Mouse (Mus musculus): Measurements from ENCODE around the gene Dhh. TPM values are rescaled to one million over a fixed set of nuclear protein-coding genes. Genes with fewer than 3 reads are reported as not detected.

Dhh gene
- total and polyA plus RNA-seq, 3 experiments: not detected

GRCm38 (mm10) chr15:98843595-98844223 lies 54.6 kb downstream of the Dhh start:
- no peak overlapping the region for H3K9ac ChIP-seq (ENCODE audit: insufficient read depth, low read depth)
- dilution Hi-C loops (cut with MboI; ENCODE audit: extremely low pct_ligation_motif_present, extremely low pct_unique_long_range_greater_than_20kb, low sequenced_read_pairs): no loop called here

More at GRCm38 (mm10) chr15:98843595-98844223, 54.6 kb downstream of the Dhh start:
- H3K4me3 ChIP-seq (replicated peaks in 1 of 3; ENCODE audit: low read depth in 2 of 3, low read length in 2 of 3, poor library complexity in 1 of 3): no peak overlapping the region
- H3K27ac ChIP-seq (ENCODE audit: insufficient read depth, low read depth): no peak overlapping the region
- peaks cover 5% of the 10 kb centered on the region; the same call in 1 of the 2 replicates for H3K79me2 ChIP-seq (replicated peaks; ENCODE audit: control insufficient read depth, extremely low read depth, insufficient read depth, poor library complexity, severe bottlenecking)
- no peaks in the 10 kb centered on the region for H3K27me3 ChIP-seq (replicated peaks)
- TF ChIP-seq MAX (IDR thresholded peaks at IDR 0.05; ENCODE audit: low read length) (no peak), NELFE (IDR thresholded peaks at IDR 0.05; ENCODE audit: low read depth, low read length) (no peak), JUND (conservative IDR thresholded peaks at IDR 0.05; ENCODE audit: low read depth, low read length) (no peak), MAFK (IDR thresholded peaks at IDR 0.05; ENCODE audit: insufficient replicate concordance, low read length) (no peak), USF2 (conservative IDR thresholded peaks at IDR 0.05; ENCODE audit: low read depth, low read length) (no peak), MEF2A (IDR thresholded peaks at IDR 0.05; ENCODE audit: borderline replicate concordance, low read depth, low read length) (no peak), TCF12 (IDR thresholded peaks at IDR 0.05; ENCODE audit: low read depth, low read length) (no peak)
- no peaks in the 10 kb centered on the region for H3K4me1 ChIP-seq (ENCODE audit: control insufficient read depth in 1 of 2, insufficient read depth in 2 of 2)
- no peak overlapping the region for H3K4me2 ChIP-seq (ENCODE audit: insufficient read depth, low read depth, poor library complexity, severe bottlenecking)
- in situ Hi-C loops (cut with MboI; ENCODE audit: low pct_ligation_motif_present, low pct_unique_long_range_greater_than_20kb, low sequenced_read_pairs): no loop called here
- no peak for DNase-seq (ENCODE audit: extremely low read depth)
- H3K36me3 ChIP-seq (replicated peaks in 1 of 2; ENCODE audit: control insufficient read depth in 1 of 2, insufficient read depth in 1 of 2, low read length in 1 of 2): peaks cover 96 to 100% of the 10 kb centered on the region in 2 experiments
- H3K9me3 ChIP-seq (replicated peaks; ENCODE audit: low read length): no peaks in the 10 kb centered on the region

Other genes starting within 250 kb of the Dhh start
Only the 20 nearest of the 21 such genes appear.
- gene Rnd1, start 221.1 kb downstream of the Dhh start, total RNA-seq (2012; rRNA removed): 3.8 and 6.3 TPM in 2 replicates
- 5.8 and 9.4 TPM in 2 replicates for gene Rnd1, start 221.1 kb downstream of the Dhh start, total RNA-seq (2014; rRNA removed)
- 5.7 and 6.0 TPM in 2 replicates for gene Rnd1, start 221.1 kb downstream of the Dhh start, polyA plus RNA-seq (2012; ENCODE audit: insufficient read length, low read depth)
- 0.13 TPM in 1 of 2 replicates, not detected in the other for gene Ccdc65, start 190.3 kb downstream of the Dhh start, total RNA-seq (2012; rRNA removed)
- not detected in 2 replicates for gene Ccdc65, start 190.3 kb downstream of the Dhh start, total RNA-seq (2014; rRNA removed)
- gene Ccdc65, start 190.3 kb downstream of the Dhh start, polyA plus RNA-seq (2012; ENCODE audit: insufficient read length, low read depth): 0.11 and 0.14 TPM in 2 replicates
- 75.0 and 132 TPM in 2 replicates for gene Fkbp11, start 170.3 kb downstream of the Dhh start, total RNA-seq (2012; rRNA removed)
- 21.0 and 23.4 TPM in 2 replicates for gene Fkbp11, start 170.3 kb downstream of the Dhh start, total RNA-seq (2014; rRNA removed)
- gene Fkbp11, start 170.3 kb downstream of the Dhh start, polyA plus RNA-seq (2012; ENCODE audit: insufficient read length, low read depth): 22.2 and 27.6 TPM in 2 replicates
- 32.5 and 33.8 TPM in 2 replicates for gene Arf3, start 135.3 kb downstream of the Dhh start, total RNA-seq (2012; rRNA removed)
- gene Arf3, start 135.3 kb downstream of the Dhh start, total RNA-seq (2014; rRNA removed): 33.9 and 41.0 TPM in 2 replicates
- 158 and 182 TPM in 2 replicates for gene Arf3, start 135.3 kb downstream of the Dhh start, polyA plus RNA-seq (2012; ENCODE audit: insufficient read length, low read depth)
- gene Wnt10b, start 120.4 kb downstream of the Dhh start, total RNA-seq (2012; rRNA removed): 19.1 and 25.4 TPM in 2 replicates
- gene Wnt10b, start 120.4 kb downstream of the Dhh start, total RNA-seq (2014; rRNA removed): 61.6 and 64.4 TPM in 2 replicates
- gene Wnt10b, start 120.4 kb downstream of the Dhh start, polyA plus RNA-seq (2012; ENCODE audit: insufficient read length, low read depth): 56.2 and 58.0 TPM in 2 replicates
- gene Wnt1, start 108.7 kb downstream of the Dhh start, total RNA-seq (2012; rRNA removed): not detected in 2 replicates
- not detected in 2 replicates for gene Wnt1, start 108.7 kb downstream of the Dhh start, total RNA-seq (2014; rRNA removed)
- gene Wnt1, start 108.7 kb downstream of the Dhh start, polyA plus RNA-seq (2012; ENCODE audit: insufficient read length, low read depth): not detected in 2 replicates
- gene Ddn, start 89.0 kb downstream of the Dhh start, total RNA-seq (2012; rRNA removed): 0.04 TPM in 1 of 2 replicates, not detected in the other
- not detected in 2 replicates for gene Ddn, start 89.0 kb downstream of the Dhh start, total RNA-seq (2014; rRNA removed)
- gene Ddn, start 89.0 kb downstream of the Dhh start, polyA plus RNA-seq (2012; ENCODE audit: insufficient read length, low read depth): 0.08 TPM in 1 of 2 replicates, not detected in the other
- 49.4 and 63.2 TPM in 2 replicates for gene Prkag1, start 67.0 kb downstream of the Dhh start, total RNA-seq (2012; rRNA removed)
- gene Prkag1, start 67.0 kb downstream of the Dhh start, total RNA-seq (2014; rRNA removed): 87.5 and 89.4 TPM in 2 replicates
- 66.1 and 73.2 TPM in 2 replicates for gene Prkag1, start 67.0 kb downstream of the Dhh start, polyA plus RNA-seq (2012; ENCODE audit: insufficient read length, low read depth)
- gene Kmt2d, start 27.3 kb downstream of the Dhh start, total RNA-seq (2012; rRNA removed): 14.1 and 15.6 TPM in 2 replicates
- gene Kmt2d, start 27.3 kb downstream of the Dhh start, total RNA-seq (2014; rRNA removed): 4.3 and 4.8 TPM in 2 replicates
- 22.7 TPM in 2 replicates for gene Kmt2d, start 27.3 kb downstream of the Dhh start, polyA plus RNA-seq (2012; ENCODE audit: insufficient read length, low read depth)
- 11.1 and 13.9 TPM in 2 replicates for gene Rhebl1, start 4.0 kb downstream of the Dhh start, total RNA-seq (2012; rRNA removed)
- 17.6 and 23.2 TPM in 2 replicates for gene Rhebl1, start 4.0 kb downstream of the Dhh start, total RNA-seq (2014; rRNA removed)
- gene Rhebl1, start 4.0 kb downstream of the Dhh start, polyA plus RNA-seq (2012; ENCODE audit: insufficient read length, low read depth): 23.3 and 25.1 TPM in 2 replicates
- gene Lmbr1l, start 19.7 kb upstream of the Dhh start, total RNA-seq (2012; rRNA removed): 19.7 and 23.4 TPM in 2 replicates
- 27.5 and 30.4 TPM in 2 replicates for gene Lmbr1l, start 19.7 kb upstream of the Dhh start, total RNA-seq (2014; rRNA removed)
- gene Lmbr1l, start 19.7 kb upstream of the Dhh start, polyA plus RNA-seq (2012; ENCODE audit: insufficient read length, low read depth): 22.4 and 27.9 TPM in 2 replicates
- 1,149 and 1,670 TPM in 2 replicates for gene Tuba1b, start 36.0 kb upstream of the Dhh start, total RNA-seq (2012; rRNA removed)
- gene Tuba1b, start 36.0 kb upstream of the Dhh start, total RNA-seq (2014; rRNA removed): 2,803 and 2,960 TPM in 2 replicates
- gene Tuba1b, start 36.0 kb upstream of the Dhh start, polyA plus RNA-seq (2012; ENCODE audit: insufficient read length, low read depth): 2,789 and 2,851 TPM in 2 replicates
- gene Gm49450, start 55.0 kb upstream of the Dhh start, total RNA-seq (2012; rRNA removed): 0.38 TPM in 1 of 2 replicates, not detected in the other
- gene Gm49450, start 55.0 kb upstream of the Dhh start, total RNA-seq (2014; rRNA removed): 0.81 and 4.7 TPM in 2 replicates
- 125 TPM in 1 of 2 replicates, not detected in the other for gene Gm49450, start 55.0 kb upstream of the Dhh start, polyA plus RNA-seq (2012; ENCODE audit: insufficient read length, low read depth)
- gene Tuba1a, start 55.2 kb upstream of the Dhh start, total RNA-seq (2012; rRNA removed): 153 and 181 TPM in 2 replicates
- 438 and 533 TPM in 2 replicates for gene Tuba1a, start 55.2 kb upstream of the Dhh start, total RNA-seq (2014; rRNA removed)
- 254 and 283 TPM in 2 replicates for gene Tuba1a, start 55.2 kb upstream of the Dhh start, polyA plus RNA-seq (2012; ENCODE audit: insufficient read length, low read depth)
- 178 and 229 TPM in 2 replicates for gene Tuba1c, start 131.4 kb upstream of the Dhh start, total RNA-seq (2012; rRNA removed)
- 359 and 390 TPM in 2 replicates for gene Tuba1c, start 131.4 kb upstream of the Dhh start, total RNA-seq (2014; rRNA removed)
- 183 and 220 TPM in 2 replicates for gene Tuba1c, start 131.4 kb upstream of the Dhh start, polyA plus RNA-seq (2012; ENCODE audit: insufficient read length, low read depth)
- not detected in 2 replicates for gene Prph, start 156.6 kb upstream of the Dhh start, total RNA-seq (2012; rRNA removed)
- gene Prph, start 156.6 kb upstream of the Dhh start, total RNA-seq (2014; rRNA removed): 0.12 TPM in 1 of 2 replicates, not detected in the other
- not detected in 2 replicates for gene Prph, start 156.6 kb upstream of the Dhh start, polyA plus RNA-seq (2012; ENCODE audit: insufficient read length, low read depth)
- gene Troap, start 176.0 kb upstream of the Dhh start, total RNA-seq (2012; rRNA removed): 17.8 and 25.0 TPM in 2 replicates
- gene Troap, start 176.0 kb upstream of the Dhh start, total RNA-seq (2014; rRNA removed): 19.2 and 20.2 TPM in 2 replicates
- 61.0 and 74.2 TPM in 2 replicates for gene Troap, start 176.0 kb upstream of the Dhh start, polyA plus RNA-seq (2012; ENCODE audit: insufficient read length, low read depth)
- gene C1ql4, start 189.3 kb upstream of the Dhh start, total RNA-seq (2012; rRNA removed): 0.08 TPM in 1 of 2 replicates, not detected in the other
- not detected in 2 replicates for gene C1ql4, start 189.3 kb upstream of the Dhh start, total RNA-seq (2014; rRNA removed)
- gene C1ql4, start 189.3 kb upstream of the Dhh start, polyA plus RNA-seq (2012; ENCODE audit: insufficient read length, low read depth): not detected in 2 replicates
- 10.0 and 10.6 TPM in 2 replicates for gene Dnajc22, start 194.6 kb upstream of the Dhh start, total RNA-seq (2012; rRNA removed)
- gene Dnajc22, start 194.6 kb upstream of the Dhh start, total RNA-seq (2014; rRNA removed): 20.4 and 24.2 TPM in 2 replicates
- 12.4 and 14.5 TPM in 2 replicates for gene Dnajc22, start 194.6 kb upstream of the Dhh start, polyA plus RNA-seq (2012; ENCODE audit: insufficient read length, low read depth)
- 26.5 and 27.1 TPM in 2 replicates for gene Spats2, start 227.4 kb upstream of the Dhh start, total RNA-seq (2012; rRNA removed)
- gene Spats2, start 227.4 kb upstream of the Dhh start, total RNA-seq (2014; rRNA removed): 68.3 and 81.0 TPM in 2 replicates
- 79.5 and 81.0 TPM in 2 replicates for gene Spats2, start 227.4 kb upstream of the Dhh start, polyA plus RNA-seq (2012; ENCODE audit: insufficient read length, low read depth)

Measured in CH12.LX (cell line).